Mouse (Mus musculus): Measurements from ENCODE around the gene Nup62. TPM values are rescaled to one million over a fixed set of nuclear protein-coding genes. Genes with fewer than 3 reads are reported as not detected.
A peak's percentile ranks its signal among the peaks of the same experiment; 100 is the strongest.

The Nup62 gene
- polyA plus RNA-seq, 1 experiment from 2014 or later: 84.0 TPM

- Histone ChIP-seq H3K36me3 (peaks cover 25% of the 10 kb centered on the region), H3K4me3 (replicated peaks) (peak overlapping the region; percentile 81), H3K4me2 (replicated peaks) (peak overlapping the region; percentile 85), H3K4me1 (peaks cover 51% of the 10 kb centered on the region), H3K9ac (peak overlapping the region; percentile 80), H3K27me3 (no peaks in the 10 kb centered on the region), H3K9me3 (replicated peaks) (no peaks in the 10 kb centered on the region), H3K27ac (replicated peaks) (peak overlapping the region; percentile 100)
- peak; percentile 22 for ATAC-seq (ENCODE audit: insufficient number of reproducible peaks, low FRiP score, low TSS enrichment, low read depth)
- WGBS: under 1% methylated on average over 33 of the region's 33 CpGs
Measured at GRCm38 (mm10) chr7:44850146-44850545, 34.3 kb downstream of the Nup62 start.

GRCm38 (mm10) chr7:44850789-44851624 lies 35.1 kb downstream of the Nup62 start:
- no peak for ATAC-seq (ENCODE audit: insufficient number of reproducible peaks, low FRiP score, low TSS enrichment, low read depth)
- Histone ChIP-seq H3K36me3 (peaks cover 17% of the 10 kb centered on the region), H3K4me2 (replicated peaks) (peak overlapping the region; percentile 85), H3K4me3 (replicated peaks) (peak overlapping the region; percentile 81), H3K4me1 (peaks cover 60% of the 10 kb centered on the region), H3K27ac (replicated peaks) (peak overlapping the region; percentile 100; the same call in 1 of the 2 replicates), H3K9me3 (replicated peaks) (no peaks in the 10 kb centered on the region), H3K9ac (peak overlapping the region; percentile 80), H3K27me3 (no peaks in the 10 kb centered on the region)
- WGBS: 77% methylated on average over 8 of the region's 8 CpGs

- peak overlapping the region; percentile 85; the same call in 1 of the 2 replicates for H3K4me2 ChIP-seq (replicated peaks)
- WGBS: 89% methylated on average over 12 of the region's 12 CpGs
- H3K9ac ChIP-seq: no peak overlapping the region
- H3K27ac ChIP-seq (replicated peaks): no peak overlapping the region
- H3K4me3 ChIP-seq (replicated peaks): peak overlapping the region; percentile 81; the same call in 1 of the 2 replicates
- H3K4me1 ChIP-seq: peaks cover 67% of the 10 kb centered on the region
- peaks cover 10% of the 10 kb centered on the region for H3K36me3 ChIP-seq
- H3K27me3 ChIP-seq: no peaks in the 10 kb centered on the region
- no peak for ATAC-seq (ENCODE audit: insufficient number of reproducible peaks, low FRiP score, low TSS enrichment, low read depth)
- no peaks in the 10 kb centered on the region for H3K9me3 ChIP-seq (replicated peaks)
Measured at GRCm38 (mm10) chr7:44851625-44852234, 35.8 kb downstream of the Nup62 start.

GRCm38 (mm10) chr7:44852259-44853027 lies 36.6 kb downstream of the Nup62 start:
- WGBS: 88% methylated on average over 36 of the region's 36 CpGs
- Histone ChIP-seq H3K4me1 (peaks cover 69% of the 10 kb centered on the region), H3K4me3 (replicated peaks) (no peak overlapping the region), H3K36me3 (peaks cover 6% of the 10 kb centered on the region; the same call in 1 of the 2 replicates), H3K9ac (no peak overlapping the region), H3K9me3 (replicated peaks) (no peaks in the 10 kb centered on the region), H3K27me3 (no peaks in the 10 kb centered on the region), H3K4me2 (replicated peaks) (no peak overlapping the region), H3K27ac (replicated peaks) (no peak overlapping the region)
- no peak for ATAC-seq (ENCODE audit: insufficient number of reproducible peaks, low FRiP score, low TSS enrichment, low read depth)

- no peak overlapping the region for H3K27ac ChIP-seq (replicated peaks)
- no peaks in the 10 kb centered on the region for H3K27me3 ChIP-seq
- H3K36me3 ChIP-seq: peaks cover 6% of the 10 kb centered on the region; the same call in 1 of the 2 replicates
- H3K4me2 ChIP-seq (replicated peaks): no peak overlapping the region
- WGBS: 89% methylated on average over 2 of the region's 2 CpGs
- H3K9me3 ChIP-seq (replicated peaks): no peaks in the 10 kb centered on the region
- H3K9ac ChIP-seq: no peak overlapping the region
- H3K4me3 ChIP-seq (replicated peaks): no peak overlapping the region
- H3K4me1 ChIP-seq: peaks cover 69% of the 10 kb centered on the region
- ATAC-seq (ENCODE audit: insufficient number of reproducible peaks, low FRiP score, low TSS enrichment, low read depth): no peak
Measured at GRCm38 (mm10) chr7:44853065-44853464, 37.2 kb downstream of the Nup62 start.

- H3K27me3 ChIP-seq: no peaks in the 10 kb centered on the region
- WGBS: 28% methylated on average over 26 of the region's 26 CpGs
- H3K4me2 ChIP-seq (replicated peaks): peak overlapping the region; percentile 91
- ATAC-seq (ENCODE audit: insufficient number of reproducible peaks, low FRiP score, low TSS enrichment, low read depth): no peak
- H3K27ac ChIP-seq (replicated peaks): peak overlapping the region; percentile 95
- no peaks in the 10 kb centered on the region for H3K9me3 ChIP-seq (replicated peaks)
- H3K4me1 ChIP-seq: peaks cover 75% of the 10 kb centered on the region
- peak overlapping the region; percentile 49 for H3K4me3 ChIP-seq (replicated peaks)
- peaks cover 6% of the 10 kb centered on the region; the same call in 1 of the 2 replicates for H3K36me3 ChIP-seq
- H3K9ac ChIP-seq: peak overlapping the region; percentile 50
Measured at GRCm38 (mm10) chr7:44853596-44854355, 37.9 kb downstream of the Nup62 start.

- Histone ChIP-seq H3K36me3 (peaks cover 8% of the 10 kb centered on the region), H3K27me3 (no peaks in the 10 kb centered on the region), H3K9me3 (replicated peaks) (no peaks in the 10 kb centered on the region), H3K4me1 (peaks cover 75% of the 10 kb centered on the region), H3K27ac (replicated peaks) (peak overlapping the region; percentile 95), H3K4me3 (replicated peaks) (peak overlapping the region; percentile 49), H3K4me2 (replicated peaks) (peak overlapping the region; percentile 91), H3K9ac (peak overlapping the region; percentile 50)
- peak; percentile 45 for ATAC-seq (ENCODE audit: insufficient number of reproducible peaks, low FRiP score, low TSS enrichment, low read depth)
- 3% methylated on average over 45 of the region's 45 CpGs for WGBS
Measured at GRCm38 (mm10) chr7:44854356-44855031, 38.6 kb downstream of the Nup62 start.

- peak overlapping the region; percentile 50; the same call in 1 of the 2 replicates for H3K9ac ChIP-seq
- no peaks in the 10 kb centered on the region for H3K9me3 ChIP-seq (replicated peaks)
- peaks cover 78% of the 10 kb centered on the region for H3K4me1 ChIP-seq
- 37% methylated on average over 10 of the region's 10 CpGs for WGBS
- peaks cover 13% of the 10 kb centered on the region for H3K36me3 ChIP-seq
- H3K27me3 ChIP-seq: no peaks in the 10 kb centered on the region
- no peak for ATAC-seq (ENCODE audit: insufficient number of reproducible peaks, low FRiP score, low TSS enrichment, low read depth)
- H3K4me3 ChIP-seq (replicated peaks): peak overlapping the region; percentile 49
- H3K27ac ChIP-seq (replicated peaks): peak overlapping the region; percentile 95
- peak overlapping the region; percentile 91 for H3K4me2 ChIP-seq (replicated peaks)
Measured at GRCm38 (mm10) chr7:44855036-44855435, 39.1 kb downstream of the Nup62 start.

- Histone ChIP-seq H3K27ac (replicated peaks) (peak overlapping the region; percentile 92), H3K9ac (no peak overlapping the region), H3K4me2 (replicated peaks) (peak overlapping the region; percentile 93), H3K27me3 (no peaks in the 10 kb centered on the region), H3K4me3 (replicated peaks) (peak overlapping the region; percentile 72), H3K9me3 (replicated peaks) (no peaks in the 10 kb centered on the region), H3K36me3 (peaks cover 14% of the 10 kb centered on the region), H3K4me1 (peaks cover 78% of the 10 kb centered on the region)
- 60% methylated on average over 9 of the region's 9 CpGs for WGBS
- no peak for ATAC-seq (ENCODE audit: insufficient number of reproducible peaks, low FRiP score, low TSS enrichment, low read depth)
Measured at GRCm38 (mm10) chr7:44856265-44856916, 40.5 kb downstream of the Nup62 start.
